Comparison of ENCODE assay signal across 30 mouse cellular contexts in genomic region chr9:118034990-118035389, GRCm38 (mm10).
"Had no signal": no experiment of that assay in that cellular context is flagged by ENCODE, and none has a peak within 500 bp of the region (broad histone marks: within the 10 kb centered on the region; RNA-seq: fewer than 3 reads in every experiment).

No protein-coding gene starts in this region.

- H3K9me3 ChIP-seq: heart, embryonic 12.5 days; heart, embryonic 13.5 days; heart, embryonic 15.5 days; hindbrain, embryonic 10.5 days; hindbrain, embryonic 12.5 days; hindbrain, embryonic 13.5 days; hindbrain, embryonic 15.5 days; intestine, embryonic 15.5 days; kidney, embryonic 15.5 days had no signal

- H3K27ac ChIP-seq: heart, embryonic 13.5 days; heart, embryonic 15.5 days; hindbrain, embryonic 10.5 days; hindbrain, embryonic 12.5 days; hindbrain, embryonic 13.5 days; hindbrain, embryonic 14.5 days; hindbrain, embryonic 15.5 days; hindbrain, postnatal 0 days; intestine, embryonic 15.5 days; kidney, embryonic 15.5 days; kidney, postnatal 0 days; layer of hippocampus, adult 2 months; left cerebral cortex, adult 2 months had no signal

- H3K27me3 ChIP-seq: heart, embryonic 12.5 days; heart, embryonic 13.5 days; heart, embryonic 15.5 days; hindbrain, embryonic 12.5 days; hindbrain, embryonic 13.5 days; hindbrain, embryonic 15.5 days; intestine, embryonic 15.5 days; kidney, embryonic 15.5 days had no signal

- H3K4me3 ChIP-seq: heart, embryonic 12.5 days; heart, embryonic 13.5 days; heart, embryonic 15.5 days; hindbrain, embryonic 10.5 days; hindbrain, embryonic 12.5 days; hindbrain, embryonic 13.5 days; hindbrain, embryonic 15.5 days; intestine, embryonic 15.5 days; kidney, embryonic 15.5 days; layer of hippocampus, adult 2 months; left cerebral cortex, adult 2 months had no signal

- H3K9ac ChIP-seq: heart, embryonic 12.5 days; heart, embryonic 13.5 days; heart, embryonic 15.5 days; hindbrain, embryonic 12.5 days; hindbrain, embryonic 13.5 days; hindbrain, embryonic 14.5 days; hindbrain, embryonic 15.5 days; intestine, embryonic 15.5 days; kidney, embryonic 15.5 days had no signal

- DNase-seq: heart, postnatal 10 days; heart, postnatal 14 days; heart, postnatal 36 days; heart, postnatal 4 days; kidney, adult 11 months; kidney, adult 18-20 months; kidney, adult 2 months; kidney, adult 8-10 months; kidney, adult 9 months; kidney, postnatal 10 days; kidney, postnatal 14 days; kidney, postnatal 25 days; kidney, postnatal 36 days; kidney, postnatal 4 days; layer of hippocampus, adult 9-11 months; layer of hippocampus, postnatal 36 days had no signal

- H3K4me1 ChIP-seq: heart, embryonic 12.5 days; heart, embryonic 13.5 days; heart, embryonic 15.5 days; hindbrain, embryonic 10.5 days; hindbrain, embryonic 12.5 days; hindbrain, embryonic 13.5 days; hindbrain, embryonic 15.5 days; intestine, embryonic 15.5 days; kidney, embryonic 15.5 days had no signal

- H3K36me3 ChIP-seq: heart, embryonic 12.5 days; heart, embryonic 13.5 days; heart, embryonic 15.5 days; hindbrain, embryonic 10.5 days; hindbrain, embryonic 12.5 days; hindbrain, embryonic 13.5 days; hindbrain, embryonic 15.5 days; intestine, embryonic 15.5 days; kidney, embryonic 15.5 days had no signal
